8 mouse cellular contexts compared by ENCODE assay signal in the genomic region with DNA sequence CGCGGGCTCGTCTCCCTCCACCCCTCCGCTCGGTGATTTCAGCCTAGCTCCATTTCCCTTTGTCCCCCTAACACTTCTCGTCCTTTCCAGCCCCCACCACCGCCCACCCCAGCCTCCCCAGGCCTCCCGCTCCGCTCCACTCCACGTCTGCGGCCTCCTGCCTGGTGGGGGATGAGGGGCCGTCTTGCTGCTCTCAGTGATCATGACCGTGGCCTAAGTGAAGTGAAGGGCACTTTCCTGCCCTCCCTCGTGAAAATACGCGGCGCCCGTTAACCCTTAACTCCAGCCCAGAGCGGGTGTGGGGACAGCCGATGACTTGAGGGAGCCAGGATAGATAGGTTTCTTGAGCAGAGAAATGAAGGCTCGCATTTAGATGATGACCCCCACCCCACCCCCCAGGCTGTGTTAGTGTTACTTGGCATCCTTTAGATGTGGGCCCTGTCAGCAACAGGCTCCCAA. TPM values are rescaled to one million over a fixed set of nuclear protein-coding genes. Genes with fewer than 3 reads are reported as not detected.
DNase-seq lines count a peak whose midpoint lies in the region; ATAC-seq and TF ChIP-seq lines count a peak whose summit lies in the region.

No protein-coding gene starts in this region.

- H3K4me2 ChIP-seq in hindbrain, postnatal 0 days (ENCODE audit: low read depth, low read length), result peak overlapping the region; percentile 84
- H3K4me2 ChIP-seq in liver, embryonic 13.5 days, result peak overlapping the region; percentile 94
- H3K4me2 ChIP-seq in neural tube, embryonic 14.5 days (ENCODE audit: low read depth, low read length), result peak overlapping the region; percentile 92

- H3K27me3 ChIP-seq in forebrain, embryonic 10.5 days (ENCODE audit: poor library complexity, severe bottlenecking), result no peaks in the 10 kb centered on the region
- H3K27me3 ChIP-seq in hindbrain, postnatal 0 days (ENCODE audit: insufficient read depth, low read length), result no peaks in the 10 kb centered on the region
- H3K27me3 ChIP-seq in liver, embryonic 13.5 days, result peaks cover 11% of the 10 kb centered on the region
- H3K27me3 ChIP-seq in neural tube, embryonic 14.5 days (ENCODE audit: control insufficient read depth, insufficient read depth, low read length), result no peaks in the 10 kb centered on the region

- peak overlapping the region; percentile 99 for H3K9ac ChIP-seq in hindbrain, postnatal 0 days (replicated peaks; ENCODE audit: low read length)
- H3K9ac ChIP-seq in liver, embryonic 13.5 days, result peak overlapping the region; percentile 94
- peak overlapping the region; percentile 93 for H3K9ac ChIP-seq in neural tube, embryonic 14.5 days (replicated peaks; ENCODE audit: low read depth, low read length)

- WGBS in bone marrow, adult 2 months, result 0% methylated on average over 21 of the region's 21 CpGs
- under 1% methylated on average over 21 of the region's 21 CpGs for WGBS in forebrain, embryonic 10.5 days
- WGBS in hindbrain, postnatal 0 days, result under 1% methylated on average over 21 of the region's 21 CpGs
- WGBS in liver, embryonic 13.5 days (ENCODE audit: insufficient replicate concordance), result 2% methylated on average over 21 of the region's 21 CpGs
- WGBS in neural tube, embryonic 14.5 days, result under 1% methylated on average over 21 of the region's 21 CpGs

- TF ChIP-seq CTCF in bone marrow, adult 2 months (IDR thresholded peaks at IDR 0.05; ENCODE audit: control insufficient read depth, insufficient read depth, low read length), result no peak
- no peak for TF ChIP-seq CTCF in hindbrain, postnatal 0 days (IDR thresholded peaks at IDR 0.05; ENCODE audit: low read depth)

- no peaks in the 10 kb centered on the region for H3K9me3 ChIP-seq in forebrain, embryonic 10.5 days
- no peaks in the 10 kb centered on the region for H3K9me3 ChIP-seq in hindbrain, postnatal 0 days (ENCODE audit: low read length)
- no peaks in the 10 kb centered on the region for H3K9me3 ChIP-seq in liver, embryonic 13.5 days (replicated peaks)
- H3K9me3 ChIP-seq in neural tube, embryonic 14.5 days (ENCODE audit: control insufficient read depth, low read length), result no peaks in the 10 kb centered on the region

- peaks cover 35% of the 10 kb centered on the region for H3K36me3 ChIP-seq in forebrain, embryonic 10.5 days (replicated peaks)
- peaks cover 10% of the 10 kb centered on the region; the same call in 1 of the 2 replicates for H3K36me3 ChIP-seq in hindbrain, postnatal 0 days (ENCODE audit: insufficient read depth, low read length)
- peaks cover 31% of the 10 kb centered on the region for H3K36me3 ChIP-seq in liver, embryonic 13.5 days
- H3K36me3 ChIP-seq in neural tube, embryonic 14.5 days (ENCODE audit: control insufficient read depth, insufficient read depth, low read length), result peaks cover 13% of the 10 kb centered on the region

- intact Hi-C loops in heart, postnatal 25 days (cut with DNase I), result loop anchor here (2.0 kb wide), 1 partner anchor 17 kb away; no protein-coding TSS in a partner anchor

- peak; percentile 95 for DNase-seq in heart, adult 11 months
- DNase-seq in heart, postnatal 25 days (ENCODE audit: low spot score), result no peak
- no peak for DNase-seq in forebrain, embryonic 10.5 days (ENCODE audit: extremely low spot score, low spot score)
- peak; percentile 46 for DNase-seq in hindbrain, postnatal 0 days (ENCODE audit: low spot score)
- peak; percentile 22 for DNase-seq in liver, embryonic 13.5 days
- no peak for DNase-seq in right cerebral cortex, postnatal 14 days

- 0 out of 2 replicates have a peak, but pooled peaks have one; percentile 17 for TF ChIP-seq POLR2A in bone marrow, adult 2 months (IDR thresholded peaks at IDR 0.05; ENCODE audit: borderline replicate concordance, control insufficient read depth, low read depth, low read length)

- peak overlapping the region; percentile 99 for H3K27ac ChIP-seq in bone marrow, adult 2 months (ENCODE audit: control insufficient read depth, insufficient read depth, low read depth, low read length, poor library complexity)
- peak overlapping the region; percentile 99 for H3K27ac ChIP-seq in forebrain, embryonic 10.5 days
- H3K27ac ChIP-seq in hindbrain, postnatal 0 days, result peak overlapping the region; percentile 98
- peak overlapping the region; percentile 91 for H3K27ac ChIP-seq in liver, embryonic 13.5 days
- peak overlapping the region; percentile 97 for H3K27ac ChIP-seq in neural tube, embryonic 14.5 days (ENCODE audit: low read depth, low read length)

- H3K4me1 ChIP-seq in bone marrow, adult 2 months (ENCODE audit: control insufficient read depth, insufficient read depth, low read length), result peaks cover 6% of the 10 kb centered on the region
- peaks cover 44% of the 10 kb centered on the region for H3K4me1 ChIP-seq in forebrain, embryonic 10.5 days
- H3K4me1 ChIP-seq in hindbrain, postnatal 0 days (ENCODE audit: insufficient read depth, low read length), result peaks cover 30% of the 10 kb centered on the region
- peaks cover 69% of the 10 kb centered on the region for H3K4me1 ChIP-seq in liver, embryonic 13.5 days (replicated peaks)
- peaks cover 26% of the 10 kb centered on the region for H3K4me1 ChIP-seq in neural tube, embryonic 14.5 days (ENCODE audit: control insufficient read depth, insufficient read depth, low read length)

- no peak for ATAC-seq in hindbrain, postnatal 0 days
- peak; percentile 3 for ATAC-seq in liver, embryonic 13.5 days (ENCODE audit: low read depth)
- ATAC-seq in neural tube, embryonic 14.5 days (ENCODE audit: low read depth), result no peak

- peak overlapping the region; percentile 97 for H3K4me3 ChIP-seq in bone marrow, adult 2 months (replicated peaks; ENCODE audit: control insufficient read depth, low read depth, low read length)
- H3K4me3 ChIP-seq in forebrain, embryonic 10.5 days, result peak overlapping the region; percentile 97
- H3K4me3 ChIP-seq in hindbrain, postnatal 0 days (ENCODE audit: low read length), result peak overlapping the region; percentile 99
- H3K4me3 ChIP-seq in liver, embryonic 13.5 days (replicated peaks), result peak overlapping the region; percentile 97
- peak overlapping the region; percentile 93 for H3K4me3 ChIP-seq in neural tube, embryonic 14.5 days (ENCODE audit: low read depth, low read length)

RNA-seq across cellular contexts. Expression of a gene that starts 2.4 kb away (rescaled TPM):
- 100 to 1,000 TPM; 330 to 341 TPM for total RNA-seq in heart, postnatal 25 days (2021)
- polyA plus RNA-seq in bone marrow, adult 2 months (2011; ENCODE audit: insufficient read depth, insufficient read length, low replicate concordance, missing spikeins), result 46.3 and 64.2 TPM in 2 replicates
- 300 TPM in 2 replicates for polyA plus RNA-seq in forebrain, embryonic 10.5 days (2016; fragmentation: Nextera tagmentation; extraction: Ambion mirVana)
- 190 and 198 TPM in 2 replicates for total RNA-seq in hindbrain, postnatal 0 days (2014; rRNA removed)
- polyA plus RNA-seq in hindbrain, postnatal 0 days (2015; fragmentation: Nextera tagmentation; extraction: Ambion mirVana), result 425 and 435 TPM in 2 replicates
- polyA plus RNA-seq in liver, embryonic 13.5 days (2015; fragmentation: Nextera tagmentation; extraction: Ambion mirVana), result 126 and 148 TPM in 2 replicates
- 506 and 594 TPM in 2 replicates for polyA plus RNA-seq in neural tube, embryonic 14.5 days (2014; fragmentation: Nextera tagmentation; extraction: Ambion mirVana)

RNA-seq across cellular contexts. Expression of a gene that starts 39.8 kb away (rescaled TPM):
- 100 to 1,000 TPM; 105 to 107 TPM for total RNA-seq in heart, postnatal 25 days (2021)
- 13.3 and 18.3 TPM in 2 replicates for polyA plus RNA-seq in bone marrow, adult 2 months (2011; ENCODE audit: insufficient read depth, insufficient read length, low replicate concordance, missing spikeins)
- 15.7 and 18.4 TPM in 2 replicates for polyA plus RNA-seq in forebrain, embryonic 10.5 days (2016; fragmentation: Nextera tagmentation; extraction: Ambion mirVana)
- 14.6 and 23.3 TPM in 2 replicates for total RNA-seq in hindbrain, postnatal 0 days (2014; rRNA removed)
- 21.0 and 23.5 TPM in 2 replicates for polyA plus RNA-seq in hindbrain, postnatal 0 days (2015; fragmentation: Nextera tagmentation; extraction: Ambion mirVana)
- 28.3 and 29.1 TPM in 2 replicates for polyA plus RNA-seq in liver, embryonic 13.5 days (2015; fragmentation: Nextera tagmentation; extraction: Ambion mirVana)
- 9.6 and 13.2 TPM in 2 replicates for polyA plus RNA-seq in neural tube, embryonic 14.5 days (2014; fragmentation: Nextera tagmentation; extraction: Ambion mirVana)

Comparison
In these comparisons a context has a peak if more than half of its experiments do, and no peak if none do; other contexts are left out.
1. DNase-seq: peak in heart, adult 11 months (single experiment), hindbrain, postnatal 0 days (single experiment) and liver, embryonic 13.5 days (single experiment); none in heart, postnatal 25 days (single experiment), forebrain, embryonic 10.5 days (single experiment) and right cerebral cortex, postnatal 14 days (single experiment).
2. Peak in every context shown above with its lines, with median percentiles within 50 percentile points of each other: H3K27ac ChIP-seq, H3K4me3 ChIP-seq, H3K4me2 ChIP-seq and H3K9ac ChIP-seq.